Mouse (Mus musculus): Measurements from ENCODE around the gene Hint1.
"Not testable (repeated sequence)": the region's sequence is repeated elsewhere in the genome, so short reads cannot be mapped to it uniquely, and the experiment has no call there.

The Hint1 gene

GRCm38 (mm10) chr11:54896646-54897045 lies 30.5 kb downstream of the Hint1 start:
- not testable (repeated sequence) for DNase-seq (ENCODE audit: low read depth)

- no peak for DNase-seq (ENCODE audit: low read depth)
Observed at GRCm38 (mm10) chr11:54897470-54897869, 31.3 kb downstream of the Hint1 start.

GRCm38 (mm10) chr11:54899657-54900056 lies 33.5 kb downstream of the Hint1 start:
- no peak for DNase-seq (ENCODE audit: low read depth)

GRCm38 (mm10) chr11:54902333-54903323 lies 36.4 kb downstream of the Hint1 start, which contains the start of gene Gpx3:
Gene Gpx3, plus strand, starts transcription at chr11:54902453.
- DNase-seq (ENCODE audit: low read depth) = no peak

GRCm38 (mm10) chr11:54903339-54903738 lies 37.2 kb downstream of the Hint1 start:
- no peak for DNase-seq (ENCODE audit: low read depth)

- DNase-seq (ENCODE audit: low read depth) = no peak
Observed at GRCm38 (mm10) chr11:54903940-54904706, 37.9 kb downstream of the Hint1 start.

- no peak for DNase-seq (ENCODE audit: low read depth)
Observed at GRCm38 (mm10) chr11:54905086-54905485, 38.9 kb downstream of the Hint1 start.

GRCm38 (mm10) chr11:54905931-54906330 lies 39.7 kb downstream of the Hint1 start:
- no peak for DNase-seq (ENCODE audit: low read depth)

GRCm38 (mm10) chr11:54906466-54906865 lies 40.3 kb downstream of the Hint1 start:
- no peak for DNase-seq (ENCODE audit: low read depth)

- no peak for DNase-seq (ENCODE audit: low read depth)
Observed at GRCm38 (mm10) chr11:54907259-54907658, 41.1 kb downstream of the Hint1 start.

GRCm38 (mm10) chr11:54909273-54909672 lies 43.1 kb downstream of the Hint1 start:
- DNase-seq (ENCODE audit: low read depth) = no peak

GRCm38 (mm10) chr11:54910081-54910665 lies 44.0 kb downstream of the Hint1 start:
- no peak for DNase-seq (ENCODE audit: low read depth)

- no peak for DNase-seq (ENCODE audit: low read depth)
Observed at GRCm38 (mm10) chr11:54911201-54911600, 45.0 kb downstream of the Hint1 start.

- no peak for DNase-seq (ENCODE audit: low read depth)
Observed at GRCm38 (mm10) chr11:54911671-54912502, 45.7 kb downstream of the Hint1 start.

- DNase-seq (ENCODE audit: low read depth) = no peak
Observed at GRCm38 (mm10) chr11:54912503-54913316, 46.5 kb downstream of the Hint1 start.

GRCm38 (mm10) chr11:54913841-54914240 lies 47.7 kb downstream of the Hint1 start:
- DNase-seq (ENCODE audit: low read depth) = no peak

- no peak for DNase-seq (ENCODE audit: low read depth)
Observed at GRCm38 (mm10) chr11:54917461-54917860, 51.3 kb downstream of the Hint1 start.

- no peak for DNase-seq (ENCODE audit: low read depth)
Observed at GRCm38 (mm10) chr11:54918273-54918672, 52.1 kb downstream of the Hint1 start.

Measured in c-Kit-positive CD71-positive TER-119-negative erythroid progenitor cells, embryonic 14.5 days (primary cell).